Mouse (Mus musculus) kidney, adult 18-20 months (tissue): Measurements from ENCODE around the gene Ptpn11.

Experiments
- DNase-seq: peaks from one replicate; pipeline ENCODE4 v3.0.0; 2021

The Ptpn11 gene

GRCm38 (mm10) chr5:121179077-121179857 lies 11.9 kb downstream of the Ptpn11 start:
- no peak for DNase-seq

GRCm38 (mm10) chr5:121172835-121173234 lies 18.4 kb downstream of the Ptpn11 start:
- peak; percentile 28 for DNase-seq

- no peak for DNase-seq
Measured at GRCm38 (mm10) chr5:121169588-121169987, 21.6 kb downstream of the Ptpn11 start.

GRCm38 (mm10) chr5:121166884-121167283 lies 24.3 kb downstream of the Ptpn11 start:
- DNase-seq, result no peak

GRCm38 (mm10) chr5:121162923-121163322 lies 28.3 kb downstream of the Ptpn11 start:
- peak; percentile 69 for DNase-seq

GRCm38 (mm10) chr5:121162285-121162684 lies 28.9 kb downstream of the Ptpn11 start:
- DNase-seq, result no peak

- no peak for DNase-seq
Measured at GRCm38 (mm10) chr5:121158966-121159365, 32.2 kb downstream of the Ptpn11 start.

- DNase-seq, result no peak
Measured at GRCm38 (mm10) chr5:121157489-121157888, 33.7 kb downstream of the Ptpn11 start.

GRCm38 (mm10) chr5:121157017-121157416 lies 34.2 kb downstream of the Ptpn11 start:
- no peak for DNase-seq

- DNase-seq, result no peak
Measured at GRCm38 (mm10) chr5:121156121-121156520, 35.1 kb downstream of the Ptpn11 start.

GRCm38 (mm10) chr5:121150684-121151083 lies 40.5 kb downstream of the Ptpn11 start:
- no peak for DNase-seq

- DNase-seq, result peak; percentile 64
Measured at GRCm38 (mm10) chr5:121149246-121149645, 42.0 kb downstream of the Ptpn11 start.

- DNase-seq, result peak; percentile 75
Measured at GRCm38 (mm10) chr5:121146275-121146674, 44.9 kb downstream of the Ptpn11 start.

- no peak for DNase-seq
Measured at GRCm38 (mm10) chr5:121145609-121146008, 45.6 kb downstream of the Ptpn11 start.

GRCm38 (mm10) chr5:121144441-121145238 lies 46.6 kb downstream of the Ptpn11 start:
- DNase-seq, result peak; percentile 26

GRCm38 (mm10) chr5:121142431-121143119 lies 48.6 kb downstream of the Ptpn11 start:
- DNase-seq, result no peak

- DNase-seq, result no peak
Measured at GRCm38 (mm10) chr5:121140276-121140675, 50.9 kb downstream of the Ptpn11 start.

GRCm38 (mm10) chr5:121137125-121137524 lies 54.1 kb downstream of the Ptpn11 start:
- no peak for DNase-seq

- no peak for DNase-seq
Measured at GRCm38 (mm10) chr5:121131801-121132200, 59.4 kb downstream of the Ptpn11 start.

- DNase-seq, result no peak
Measured at GRCm38 (mm10) chr5:121129254-121129653, 61.9 kb downstream of the Ptpn11 start.

- DNase-seq, result no peak
Measured at GRCm38 (mm10) chr5:121126051-121126450, 65.1 kb downstream of the Ptpn11 start.

GRCm38 (mm10) chr5:121125563-121125962 lies 65.6 kb downstream of the Ptpn11 start:
- no peak for DNase-seq
